22 mouse cellular contexts compared by ENCODE assay signal in genomic region chr9:42967731-42968130, GRCm38 (mm10). TPM values are rescaled to one million over a fixed set of nuclear protein-coding genes. Genes with fewer than 3 reads are reported as not detected.
DNase-seq lines count a peak whose midpoint lies in the region; ATAC-seq lines count a peak whose summit lies in the region.
"Had no signal": no experiment of that assay in that cellular context is flagged by ENCODE, and none has a peak within 500 bp of the region (broad histone marks: within the 10 kb centered on the region; RNA-seq: fewer than 3 reads in every experiment).

No protein-coding gene starts in this region.

- peaks cover 62% of the 10 kb centered on the region for H3K36me3 ChIP-seq in heart, embryonic 12.5 days

- no peak overlapping the region for H3K4me2 ChIP-seq in heart, embryonic 12.5 days
- H3K4me2 ChIP-seq: embryonic facial prominence, embryonic 15.5 days; forebrain, embryonic 15.5 days; heart, embryonic 15.5 days; hindbrain, embryonic 12.5 days; kidney, embryonic 15.5 days; limb, embryonic 15.5 days; lung, embryonic 14.5 days; midbrain, embryonic 12.5 days had no signal

- H3K9me3 ChIP-seq in heart, embryonic 12.5 days (replicated peaks): no peaks in the 10 kb centered on the region
- H3K9me3 ChIP-seq: embryonic facial prominence, embryonic 15.5 days; forebrain, embryonic 15.5 days; heart, embryonic 15.5 days; hindbrain, embryonic 12.5 days; kidney, embryonic 15.5 days; limb, embryonic 15.5 days; midbrain, embryonic 12.5 days had no signal

- no peak overlapping the region for H3K4me3 ChIP-seq in heart, embryonic 12.5 days
- H3K4me3 ChIP-seq: embryonic facial prominence, embryonic 15.5 days; forebrain, embryonic 15.5 days; heart, embryonic 15.5 days; hindbrain, embryonic 12.5 days; kidney, embryonic 15.5 days; limb, embryonic 15.5 days; midbrain, embryonic 12.5 days had no signal

- intact Hi-C loops in heart, postnatal 10 days (cut with DNase I): no loop called here

- no peak overlapping the region for H3K9ac ChIP-seq in heart, embryonic 12.5 days
- H3K9ac ChIP-seq: embryonic facial prominence, embryonic 15.5 days; forebrain, embryonic 15.5 days; heart, embryonic 15.5 days; hindbrain, embryonic 12.5 days; kidney, embryonic 15.5 days; limb, embryonic 15.5 days; liver, embryonic 14.5 days; lung, embryonic 14.5 days; midbrain, embryonic 12.5 days had no signal

- no peaks in the 10 kb centered on the region for H3K27me3 ChIP-seq in heart, embryonic 12.5 days (replicated peaks)
- H3K27me3 ChIP-seq: embryonic facial prominence, embryonic 15.5 days; forebrain, embryonic 15.5 days; heart, embryonic 15.5 days; hindbrain, embryonic 12.5 days; kidney, embryonic 15.5 days; limb, embryonic 15.5 days; midbrain, embryonic 12.5 days had no signal

- DNase-seq in cerebellum, adult 11-12 months: peak; percentile 18
- no peak for DNase-seq in cerebellum, postnatal 4 days (ENCODE audit: low spot score in 2 of 2)
- DNase-seq in heart, postnatal 10 days: peak; percentile 34 to 41
- DNase-seq in adrenal gland, postnatal 14 days: peak; percentile 81
- DNase-seq in cerebellum, postnatal 25 days: peak; percentile 23 to 39
- no peak for DNase-seq in urinary bladder, postnatal 25 days (ENCODE audit: low spot score)
- DNase-seq: kidney, adult 11 months; layer of hippocampus, adult 9-11 months; lung, embryonic 14.5 days; thymus, adult 18-20 months; thymus, postnatal 36 days had no signal

- H3K27ac ChIP-seq in heart, embryonic 12.5 days (ENCODE audit: poor library complexity, severe bottlenecking): no peak overlapping the region
- H3K27ac ChIP-seq: embryonic facial prominence, embryonic 15.5 days; forebrain, embryonic 15.5 days; heart, embryonic 15.5 days; hindbrain, embryonic 12.5 days; kidney, embryonic 15.5 days; liver, embryonic 14.5 days; midbrain, embryonic 12.5 days had no signal

- ATAC-seq in heart, embryonic 12.5 days (ENCODE audit: insufficient number of reproducible peaks, low FRiP score): no peak
- ATAC-seq: forebrain, embryonic 15.5 days had no signal

- WGBS in heart, embryonic 12.5 days: 55% methylated on average over 9 of the region's 9 CpGs

- H3K4me1 ChIP-seq in heart, embryonic 12.5 days (replicated peaks): peaks cover 4% of the 10 kb centered on the region; the same call in 1 of the 2 replicates
- H3K4me1 ChIP-seq: embryonic facial prominence, embryonic 15.5 days; kidney, embryonic 15.5 days; midbrain, embryonic 12.5 days had no signal

RNA-seq across cellular contexts. Expression of gene Grik4, which starts 23.4 kb away (rescaled TPM):
- under 1 TPM in 1 of 2 experiments, not detected in 1; 0.07 TPM for total RNA-seq in heart, postnatal 10 days (2021)
- polyA plus RNA-seq in heart, embryonic 12.5 days (2016; fragmentation: Nextera tagmentation; extraction: Ambion mirVana): 0.28 and 0.42 TPM in 2 replicates
- 1.3 and 1.5 TPM in 2 replicates for total RNA-seq in adrenal gland, postnatal 14 days (2021)
- total RNA-seq: common myeloid progenitor, adult 5-6 weeks; megakaryocyte, adult 5-6 weeks had no signal

Comparison
In these comparisons a context has a peak if more than half of its experiments do, and no peak if none do; other contexts are left out.
1. DNase-seq: peak in cerebellum, adult 11-12 months (single experiment), heart, postnatal 10 days (2 of 2), adrenal gland, postnatal 14 days (single experiment) and cerebellum, postnatal 25 days (2 of 2); none in cerebellum, postnatal 4 days (0 of 2) and urinary bladder, postnatal 25 days (single experiment).